Mouse (Mus musculus): Measurements from ENCODE around the gene Tnip1. TPM values are rescaled to one million over a fixed set of nuclear protein-coding genes. Genes with fewer than 3 reads are reported as not detected.
A peak's percentile ranks its signal among the peaks of the same experiment; 100 is the strongest.

Tnip1 gene
- polyA plus RNA-seq, 1 experiment, result 121 TPM

DNA sequence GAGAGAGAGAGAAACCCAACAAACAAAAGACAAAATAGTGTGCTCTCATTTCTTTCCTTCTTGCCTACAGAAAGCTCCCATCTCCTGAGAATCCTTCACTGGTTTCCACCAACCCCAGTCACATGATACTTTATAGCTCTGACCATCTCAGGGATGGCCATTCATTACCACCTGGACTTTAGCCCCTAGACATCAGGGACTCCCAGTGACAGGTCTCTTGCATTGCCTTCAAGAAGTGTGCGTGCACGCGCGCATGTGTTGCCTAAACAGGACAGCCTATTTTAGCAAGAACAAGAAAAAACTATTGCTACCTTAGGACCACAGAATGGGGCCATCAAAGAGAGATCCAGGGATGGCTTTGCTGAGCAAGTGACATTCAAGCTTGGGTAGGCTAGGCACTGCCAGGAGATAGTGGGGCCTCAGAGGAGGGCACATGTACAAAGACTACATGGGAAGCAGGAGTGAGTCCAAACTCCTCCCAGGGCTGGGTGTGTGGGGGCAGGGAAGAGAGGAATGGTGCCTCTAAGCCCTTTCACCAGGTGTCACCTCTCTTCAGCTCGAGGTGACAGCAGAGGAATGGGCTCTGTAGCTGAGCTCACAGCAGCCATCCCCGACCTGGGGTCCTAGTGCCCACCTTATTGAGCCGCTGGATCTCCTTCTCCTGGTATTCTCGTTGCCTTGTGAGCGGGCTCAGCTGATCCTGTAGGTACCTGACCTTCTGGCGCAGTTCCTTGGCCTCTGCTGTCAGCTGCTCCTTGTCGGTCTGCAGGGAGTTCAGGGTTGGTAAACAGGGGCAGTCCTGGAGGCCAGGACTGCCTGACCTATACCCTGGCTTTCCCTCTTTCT is 42.4 kb downstream of the Tnip1 start:
- Histone ChIP-seq H3K27ac (ENCODE audit: control insufficient read depth, insufficient read depth, low read length) (no peak overlapping the region), H3K4me1 (replicated peaks; ENCODE audit: control insufficient read depth, insufficient read depth, low read length) (no peaks in the 10 kb centered on the region), H3K27me3 (ENCODE audit: control insufficient read depth, insufficient read depth, low read length) (no peaks in the 10 kb centered on the region), H3K36me3 (ENCODE audit: control insufficient read depth, insufficient read depth, low read length) (peaks cover 84% of the 10 kb centered on the region), H3K4me3 (ENCODE audit: control insufficient read depth, insufficient read depth, low read length) (no peak overlapping the region)
- TF ChIP-seq CTCF (IDR thresholded peaks at IDR 0.05; ENCODE audit: borderline replicate concordance, control insufficient read depth, extremely low read depth, insufficient read depth, low read length, poor library complexity) (no peak), POLR2A (IDR thresholded peaks at IDR 0.05; ENCODE audit: control insufficient read depth, extremely low read depth, insufficient read depth, low read length, poor library complexity) (no peak)
- DNase-seq, result no peak
- 94% methylated on average over 11 of the region's 11 CpGs for WGBS

DNA sequence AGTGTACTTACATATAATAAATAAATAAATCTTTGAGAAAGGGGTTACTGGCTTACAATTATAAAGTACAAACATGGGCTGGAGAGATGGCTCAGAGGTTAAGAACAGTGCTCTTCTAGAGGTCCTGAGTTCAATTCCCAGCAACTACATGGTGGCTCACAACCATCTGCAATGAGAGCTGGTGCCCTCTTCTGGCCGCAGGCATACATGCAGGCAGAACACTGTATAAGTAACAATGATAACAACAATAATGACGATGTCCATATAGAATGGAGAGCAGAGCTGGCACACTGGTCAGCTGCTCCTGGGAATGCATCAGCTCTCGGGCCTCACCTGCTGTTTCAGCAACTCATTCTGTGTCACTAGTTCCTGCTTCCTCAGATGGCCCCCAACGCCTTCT is 44.4 kb downstream of the Tnip1 start:
- no peak overlapping the region for H3K27ac ChIP-seq (ENCODE audit: control insufficient read depth, insufficient read depth, low read length)
- H3K36me3 ChIP-seq (ENCODE audit: control insufficient read depth, insufficient read depth, low read length), result peaks cover 86% of the 10 kb centered on the region
- 97% methylated on average over 4 of the region's 4 CpGs for WGBS
- H3K4me1 ChIP-seq (replicated peaks; ENCODE audit: control insufficient read depth, insufficient read depth, low read length), result no peaks in the 10 kb centered on the region
- no peaks in the 10 kb centered on the region for H3K27me3 ChIP-seq (ENCODE audit: control insufficient read depth, insufficient read depth, low read length)
- no peak for DNase-seq
- H3K4me3 ChIP-seq (ENCODE audit: control insufficient read depth, insufficient read depth, low read length), result no peak overlapping the region
- TF ChIP-seq POLR2A (IDR thresholded peaks at IDR 0.05; ENCODE audit: control insufficient read depth, extremely low read depth, insufficient read depth, low read length, poor library complexity) (no peak), CTCF (IDR thresholded peaks at IDR 0.05; ENCODE audit: borderline replicate concordance, control insufficient read depth, extremely low read depth, insufficient read depth, low read length, poor library complexity) (0 out of 2 replicates have a peak, but pooled peaks have one; percentile 20)

- 97% methylated on average over 7 of the region's 7 CpGs for WGBS
- no peak for DNase-seq
- Histone ChIP-seq H3K27me3 (ENCODE audit: control insufficient read depth, insufficient read depth, low read length) (no peaks in the 10 kb centered on the region), H3K27ac (ENCODE audit: control insufficient read depth, insufficient read depth, low read length) (no peak overlapping the region), H3K36me3 (ENCODE audit: control insufficient read depth, insufficient read depth, low read length) (peaks cover 80% of the 10 kb centered on the region), H3K4me3 (ENCODE audit: control insufficient read depth, insufficient read depth, low read length) (no peak overlapping the region), H3K4me1 (replicated peaks; ENCODE audit: control insufficient read depth, insufficient read depth, low read length) (no peaks in the 10 kb centered on the region)
- TF ChIP-seq CTCF (IDR thresholded peaks at IDR 0.05; ENCODE audit: borderline replicate concordance, control insufficient read depth, extremely low read depth, insufficient read depth, low read length, poor library complexity) (no peak), POLR2A (IDR thresholded peaks at IDR 0.05; ENCODE audit: control insufficient read depth, extremely low read depth, insufficient read depth, low read length, poor library complexity) (no peak)
Measured at GRCm38 (mm10) chr11:54917461-54917860, 45.3 kb downstream of the Tnip1 start.

DNA sequence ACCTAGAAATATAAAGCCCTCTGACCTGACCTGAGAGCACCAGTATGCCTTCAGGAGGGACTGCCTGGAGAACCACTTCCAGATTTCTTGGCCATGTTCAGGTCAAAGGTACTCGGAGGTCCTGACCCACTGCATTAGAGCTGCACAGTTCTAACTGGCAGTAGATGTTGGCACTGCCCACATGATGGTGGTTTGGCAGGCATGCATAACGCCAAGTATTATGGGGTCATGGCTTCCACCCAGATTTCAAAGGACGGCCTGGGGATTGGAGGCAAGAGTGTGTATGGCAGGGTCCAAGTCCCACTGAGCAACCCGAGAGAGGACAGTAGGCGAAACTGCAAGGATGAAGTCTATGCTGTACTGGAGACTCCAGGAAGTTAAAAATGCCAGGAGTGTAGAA is 48.9 kb downstream of the Tnip1 start:
- Histone ChIP-seq H3K27ac (ENCODE audit: control insufficient read depth, insufficient read depth, low read length) (no peak overlapping the region), H3K27me3 (ENCODE audit: control insufficient read depth, insufficient read depth, low read length) (no peaks in the 10 kb centered on the region), H3K4me3 (ENCODE audit: control insufficient read depth, insufficient read depth, low read length) (no peak overlapping the region), H3K4me1 (replicated peaks; ENCODE audit: control insufficient read depth, insufficient read depth, low read length) (no peaks in the 10 kb centered on the region), H3K36me3 (ENCODE audit: control insufficient read depth, insufficient read depth, low read length) (peaks cover 82% of the 10 kb centered on the region)
- TF ChIP-seq CTCF (IDR thresholded peaks at IDR 0.05; ENCODE audit: borderline replicate concordance, control insufficient read depth, extremely low read depth, insufficient read depth, low read length, poor library complexity) (no peak), POLR2A (IDR thresholded peaks at IDR 0.05; ENCODE audit: control insufficient read depth, extremely low read depth, insufficient read depth, low read length, poor library complexity) (no peak)
- DNase-seq, result no peak
- WGBS, result 98% methylated on average over 5 of the region's 5 CpGs

- Histone ChIP-seq H3K4me1 (replicated peaks; ENCODE audit: control insufficient read depth, insufficient read depth, low read length) (no peaks in the 10 kb centered on the region), H3K4me3 (ENCODE audit: control insufficient read depth, insufficient read depth, low read length) (no peak overlapping the region), H3K27ac (ENCODE audit: control insufficient read depth, insufficient read depth, low read length) (no peak overlapping the region), H3K36me3 (ENCODE audit: control insufficient read depth, insufficient read depth, low read length) (peaks cover 72% of the 10 kb centered on the region), H3K27me3 (ENCODE audit: control insufficient read depth, insufficient read depth, low read length) (no peaks in the 10 kb centered on the region)
- no peak for TF ChIP-seq CTCF (IDR thresholded peaks at IDR 0.05; ENCODE audit: borderline replicate concordance, control insufficient read depth, extremely low read depth, insufficient read depth, low read length, poor library complexity)
- TF ChIP-seq POLR2A (IDR thresholded peaks at IDR 0.05; ENCODE audit: control insufficient read depth, extremely low read depth, insufficient read depth, low read length, poor library complexity), result no peak
- 94% methylated on average over 9 of the region's 9 CpGs for WGBS
- DNase-seq, result no peak
Measured at GRCm38 (mm10) chr11:54912503-54913316, 50.0 kb downstream of the Tnip1 start.

- peaks cover 64% of the 10 kb centered on the region for H3K36me3 ChIP-seq (ENCODE audit: control insufficient read depth, insufficient read depth, low read length)
- H3K27me3 ChIP-seq (ENCODE audit: control insufficient read depth, insufficient read depth, low read length), result no peaks in the 10 kb centered on the region
- H3K4me1 ChIP-seq (replicated peaks; ENCODE audit: control insufficient read depth, insufficient read depth, low read length), result no peaks in the 10 kb centered on the region
- no peak overlapping the region for H3K4me3 ChIP-seq (ENCODE audit: control insufficient read depth, insufficient read depth, low read length)
- no peak for TF ChIP-seq POLR2A (IDR thresholded peaks at IDR 0.05; ENCODE audit: control insufficient read depth, extremely low read depth, insufficient read depth, low read length, poor library complexity)
- no peak for TF ChIP-seq CTCF (IDR thresholded peaks at IDR 0.05; ENCODE audit: borderline replicate concordance, control insufficient read depth, extremely low read depth, insufficient read depth, low read length, poor library complexity)
- no peak overlapping the region for H3K27ac ChIP-seq (ENCODE audit: control insufficient read depth, insufficient read depth, low read length)
- WGBS, result 97% methylated on average over 7 of the region's 7 CpGs
- no peak for DNase-seq
Measured at GRCm38 (mm10) chr11:54911671-54912502, 50.8 kb downstream of the Tnip1 start.
